Mouse (Mus musculus) liver, embryonic 13.5 days (tissue): ENCODE measurements at regions not wholly inside any gene's neighbourhood (a gene's known extent, or its start where the extent isn't known, plus 50 kb on each side); places are given as distances from the start of the nearest gene placed in this dataset.

Source experiments
- ATAC-seq: fragments of 200-750 bp; cut with Nextera tagmentation; 2 replicates; pipeline ENCODE4 v1.8.0; 2017; ENCODE audit warnings: low read depth, mild to moderate bottlenecking, moderate number of reproducible peaks, moderate library complexity
- DNase-seq: peaks from one replicate; pipeline ENCODE4 v3.0.0; 2022
- H3K27ac ChIP-seq: fragments of 300-500 bp; sonication (generic); 2 replicates; pipeline ENCODE4 v1.5.1; 2015; ENCODE audit warnings: moderate library complexity, mild to moderate bottlenecking, inconsistent platforms
- H3K27me3 ChIP-seq: fragments of 300-500 bp; sonication (generic); 2 replicates; pipeline ENCODE4 v1.6.1; 2015; ENCODE audit warnings: mild to moderate bottlenecking, inconsistent platforms
- H3K36me3 ChIP-seq: fragments of 300-500 bp; sonication (generic); 2 replicates; pipeline ENCODE4 v1.6.1; 2015; ENCODE audit warnings: mild to moderate bottlenecking, inconsistent platforms
- H3K4me1 ChIP-seq: fragments of 300-500 bp; sonication (generic); replicated peaks from 2 replicates; pipeline ENCODE4 v1.6.1; 2015; ENCODE audit warnings: inconsistent platforms
- H3K4me2 ChIP-seq: fragments of 300-500 bp; sonication (generic); 2 replicates; pipeline ENCODE4 v1.6.1; 2015; ENCODE audit warnings: inconsistent platforms, mild to moderate bottlenecking, moderate library complexity
- H3K4me3 ChIP-seq: fragments of 300-500 bp; sonication (generic); replicated peaks from 2 replicates; pipeline ENCODE4 v1.5.1; 2015; ENCODE audit warnings: mild to moderate bottlenecking, inconsistent platforms
- H3K9ac ChIP-seq: fragments of 300-500 bp; sonication (generic); 2 replicates; pipeline ENCODE4 v1.6.1; 2015; ENCODE audit warnings: mild to moderate bottlenecking, inconsistent platforms
- H3K9me3 ChIP-seq: fragments of 300-500 bp; sonication (generic); replicated peaks from 2 replicates; pipeline ENCODE4 v1.6.1; 2016; ENCODE audit warnings: inconsistent platforms
- WGBS: fragments of 180-500 bp; shearing (Covaris S2); methylation state at CpG from one replicate; pipeline ENCODE4 v1.1.7; 2015; ENCODE audit not compliant: insufficient replicate concordance; 5-methylcytosine and 5-hydroxymethylcytosine counted together

GRCm38 (mm10) chr3:148696555-148696954 lies 293.8 kb downstream of the Adgrl2 start:
- Histone ChIP-seq H3K27ac (no peak overlapping the region), H3K27me3 (no peaks in the 10 kb centered on the region), H3K9me3 (no peaks in the 10 kb centered on the region), H3K9ac (no peak overlapping the region), H3K4me1 (no peaks in the 10 kb centered on the region), H3K4me3 (no peak overlapping the region), H3K36me3 (no peaks in the 10 kb centered on the region), H3K4me2 (no peak overlapping the region)
- WGBS, result 59% methylated on average over 7 of the region's 7 CpGs
- no peak for ATAC-seq
- DNase-seq, result no peak

- H3K9ac ChIP-seq, result no peak overlapping the region
Observed at GRCm38 (mm10) chr3:148695453-148695852, 294.9 kb downstream of the Adgrl2 start.

GRCm38 (mm10) chr3:148683181-148683580 lies 307.2 kb downstream of the Adgrl2 start:
- H3K9me3 ChIP-seq, result no peaks in the 10 kb centered on the region
- no peak overlapping the region for H3K4me3 ChIP-seq
- H3K36me3 ChIP-seq, result no peaks in the 10 kb centered on the region
- no peak for DNase-seq
- no peak overlapping the region for H3K27ac ChIP-seq
- H3K4me2 ChIP-seq, result no peak overlapping the region
- no peaks in the 10 kb centered on the region for H3K4me1 ChIP-seq
- no peak overlapping the region for H3K9ac ChIP-seq
- no peak for ATAC-seq
- no peaks in the 10 kb centered on the region for H3K27me3 ChIP-seq

More at GRCm38 (mm10) chr3:148695453-148695852, 294.9 kb downstream of the Adgrl2 start:
- WGBS, result 65% methylated on average over 6 of the region's 6 CpGs
- no peaks in the 10 kb centered on the region for H3K27me3 ChIP-seq
- no peak overlapping the region for H3K27ac ChIP-seq
- H3K4me3 ChIP-seq, result no peak overlapping the region
- no peaks in the 10 kb centered on the region for H3K9me3 ChIP-seq
- no peak overlapping the region for H3K4me2 ChIP-seq
- H3K36me3 ChIP-seq, result no peaks in the 10 kb centered on the region
- no peak for ATAC-seq
- no peak for DNase-seq
- H3K4me1 ChIP-seq, result no peaks in the 10 kb centered on the region

- DNase-seq (no peak), ATAC-seq (no peak)
- H3K36me3 ChIP-seq, result no peaks in the 10 kb centered on the region
- H3K4me1 ChIP-seq, result no peaks in the 10 kb centered on the region
- H3K4me2 ChIP-seq, result no peak overlapping the region
- no peak overlapping the region for H3K9ac ChIP-seq
- H3K27me3 ChIP-seq, result no peaks in the 10 kb centered on the region
- H3K27ac ChIP-seq, result no peak overlapping the region
- WGBS, result 71% methylated on average over 6 of the region's 6 CpGs
- H3K4me3 ChIP-seq, result no peak overlapping the region
- no peaks in the 10 kb centered on the region for H3K9me3 ChIP-seq
Observed at GRCm38 (mm10) chr3:148682445-148682994, 307.8 kb downstream of the Adgrl2 start.

GRCm38 (mm10) chr3:148681186-148681585 lies 309.2 kb downstream of the Adgrl2 start:
- Histone ChIP-seq H3K4me2 (no peak overlapping the region), H3K9ac (no peak overlapping the region), H3K4me3 (no peak overlapping the region), H3K27ac (no peak overlapping the region), H3K4me1 (no peaks in the 10 kb centered on the region), H3K9me3 (no peaks in the 10 kb centered on the region), H3K27me3 (no peaks in the 10 kb centered on the region), H3K36me3 (no peaks in the 10 kb centered on the region)
- DNase-seq, result no peak
- no peak for ATAC-seq
- WGBS, result 44% methylated on average over 2 of the region's 2 CpGs

DNA sequence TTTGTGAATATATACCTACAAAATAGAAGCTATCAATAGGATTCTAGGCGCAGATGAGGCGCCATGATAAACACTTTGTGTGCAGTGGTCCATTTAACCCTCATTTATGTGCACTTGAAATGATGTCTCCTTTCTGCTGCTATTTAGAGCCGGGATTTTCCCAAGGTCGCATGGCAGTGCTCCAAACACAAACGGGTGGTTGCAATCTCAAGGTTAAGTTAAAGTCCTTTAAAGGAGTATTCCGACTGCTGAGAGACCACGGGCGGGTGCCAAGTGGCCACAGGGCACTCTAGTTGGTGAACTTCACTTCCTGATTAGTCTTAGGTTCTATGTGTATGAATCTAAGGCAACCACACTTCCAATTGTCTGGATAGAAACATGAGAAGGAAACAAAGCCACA lies 309.6 kb downstream of the Adgrl2 start:
- Histone ChIP-seq H3K4me2 (no peak overlapping the region), H3K36me3 (no peaks in the 10 kb centered on the region), H3K9me3 (no peaks in the 10 kb centered on the region), H3K27me3 (no peaks in the 10 kb centered on the region), H3K27ac (no peak overlapping the region), H3K9ac (no peak overlapping the region), H3K4me1 (no peaks in the 10 kb centered on the region), H3K4me3 (no peak overlapping the region)
- DNase-seq, result no peak
- WGBS, result 62% methylated on average over 8 of the region's 8 CpGs
- no peak for ATAC-seq

DNA sequence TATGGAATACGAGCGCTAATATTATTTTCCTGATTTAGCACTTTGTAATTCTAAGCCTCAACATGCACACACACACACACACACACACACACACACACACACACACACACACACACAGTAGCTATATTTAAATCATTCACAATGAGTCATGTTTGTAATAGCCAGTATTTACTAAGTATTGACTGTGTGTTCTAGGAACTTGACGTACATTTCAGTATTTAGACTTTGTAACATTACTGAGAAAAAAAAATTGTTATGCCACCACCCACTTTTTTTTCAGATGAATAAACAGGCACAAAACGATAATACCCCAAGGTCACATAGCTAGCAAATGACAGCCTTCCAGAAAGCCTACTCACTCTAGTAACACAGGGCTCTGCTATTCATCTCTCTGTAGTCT lies 310.3 kb downstream of the Adgrl2 start:
- Histone ChIP-seq H3K9me3 (no peaks in the 10 kb centered on the region), H3K27ac (no peak overlapping the region), H3K27me3 (no peaks in the 10 kb centered on the region), H3K4me1 (no peaks in the 10 kb centered on the region), H3K4me2 (no peak overlapping the region), H3K36me3 (no peaks in the 10 kb centered on the region), H3K9ac (no peak overlapping the region), H3K4me3 (no peak overlapping the region)
- 65% methylated on average over 4 of the region's 4 CpGs for WGBS
- DNase-seq (no peak), ATAC-seq (no peak)

GRCm38 (mm10) chr3:148679121-148679520 lies 311.2 kb downstream of the Adgrl2 start:
- Histone ChIP-seq H3K4me1 (no peaks in the 10 kb centered on the region), H3K27ac (no peak overlapping the region), H3K4me3 (no peak overlapping the region), H3K36me3 (no peaks in the 10 kb centered on the region), H3K27me3 (no peaks in the 10 kb centered on the region), H3K4me2 (no peak overlapping the region), H3K9me3 (no peaks in the 10 kb centered on the region), H3K9ac (no peak overlapping the region)
- 26% methylated on average over 2 of the region's 2 CpGs for WGBS
- ATAC-seq, result no peak
- DNase-seq, result no peak

- Histone ChIP-seq H3K36me3 (no peaks in the 10 kb centered on the region), H3K27me3 (no peaks in the 10 kb centered on the region), H3K4me1 (no peaks in the 10 kb centered on the region), H3K4me3 (no peak overlapping the region), H3K27ac (no peak overlapping the region), H3K9ac (no peak overlapping the region), H3K4me2 (no peak overlapping the region), H3K9me3 (no peaks in the 10 kb centered on the region)
- DNase-seq (no peak), ATAC-seq (no peak)
- WGBS, result 49% methylated on average over 2 of the region's 2 CpGs
Observed at GRCm38 (mm10) chr3:148676025-148676424, 314.3 kb downstream of the Adgrl2 start.

- DNase-seq (no peak), ATAC-seq (no peak)
- H3K9ac ChIP-seq, result no peak overlapping the region
- H3K27me3 ChIP-seq, result no peaks in the 10 kb centered on the region
- no peak overlapping the region for H3K4me2 ChIP-seq
- WGBS, result 38% methylated on average over 6 of the region's 6 CpGs
- H3K27ac ChIP-seq, result no peak overlapping the region
- H3K9me3 ChIP-seq, result no peaks in the 10 kb centered on the region
- no peaks in the 10 kb centered on the region for H3K36me3 ChIP-seq
- no peak overlapping the region for H3K4me3 ChIP-seq
- H3K4me1 ChIP-seq, result no peaks in the 10 kb centered on the region
Observed at GRCm38 (mm10) chr3:148662888-148663477, 327.4 kb downstream of the Adgrl2 start.

GRCm38 (mm10) chr3:148659024-148659423 lies 331.3 kb downstream of the Adgrl2 start:
- H3K9me3 ChIP-seq, result no peaks in the 10 kb centered on the region
- ATAC-seq, result no peak
- 52% methylated on average over 5 of the region's 5 CpGs for WGBS
- H3K36me3 ChIP-seq, result no peaks in the 10 kb centered on the region
- no peak overlapping the region for H3K9ac ChIP-seq
- DNase-seq, result no peak
- no peak overlapping the region for H3K4me2 ChIP-seq
- no peak overlapping the region for H3K4me3 ChIP-seq
- H3K4me1 ChIP-seq, result no peaks in the 10 kb centered on the region
- no peaks in the 10 kb centered on the region for H3K27me3 ChIP-seq
- H3K27ac ChIP-seq, result no peak overlapping the region

- Histone ChIP-seq H3K27ac (no peak overlapping the region), H3K4me3 (no peak overlapping the region), H3K4me1 (no peaks in the 10 kb centered on the region), H3K27me3 (no peaks in the 10 kb centered on the region), H3K9ac (no peak overlapping the region), H3K4me2 (no peak overlapping the region), H3K36me3 (no peaks in the 10 kb centered on the region), H3K9me3 (no peaks in the 10 kb centered on the region)
- no peak for ATAC-seq
- WGBS, result 66% methylated on average over 8 of the region's 8 CpGs
- no peak for DNase-seq
Observed at GRCm38 (mm10) chr3:148658368-148658767, 332.0 kb downstream of the Adgrl2 start.
